Mouse (Mus musculus) heart, postnatal 0 days (tissue): ENCODE measurements around the gene Txnip.

ENCODE experiments used
- CTCF ChIP-seq: IDR thresholded peaks from 2 replicates; pipeline ENCODE4 v1.5.1; 2016; ENCODE audit warnings: antibody characterized with exemption, control low read depth, low read depth
- EP300 ChIP-seq: IDR thresholded peaks from 2 replicates; pipeline ENCODE4 v1.6.1; 2016; ENCODE audit warnings: antibody characterized with exemption, low read depth

DNA sequence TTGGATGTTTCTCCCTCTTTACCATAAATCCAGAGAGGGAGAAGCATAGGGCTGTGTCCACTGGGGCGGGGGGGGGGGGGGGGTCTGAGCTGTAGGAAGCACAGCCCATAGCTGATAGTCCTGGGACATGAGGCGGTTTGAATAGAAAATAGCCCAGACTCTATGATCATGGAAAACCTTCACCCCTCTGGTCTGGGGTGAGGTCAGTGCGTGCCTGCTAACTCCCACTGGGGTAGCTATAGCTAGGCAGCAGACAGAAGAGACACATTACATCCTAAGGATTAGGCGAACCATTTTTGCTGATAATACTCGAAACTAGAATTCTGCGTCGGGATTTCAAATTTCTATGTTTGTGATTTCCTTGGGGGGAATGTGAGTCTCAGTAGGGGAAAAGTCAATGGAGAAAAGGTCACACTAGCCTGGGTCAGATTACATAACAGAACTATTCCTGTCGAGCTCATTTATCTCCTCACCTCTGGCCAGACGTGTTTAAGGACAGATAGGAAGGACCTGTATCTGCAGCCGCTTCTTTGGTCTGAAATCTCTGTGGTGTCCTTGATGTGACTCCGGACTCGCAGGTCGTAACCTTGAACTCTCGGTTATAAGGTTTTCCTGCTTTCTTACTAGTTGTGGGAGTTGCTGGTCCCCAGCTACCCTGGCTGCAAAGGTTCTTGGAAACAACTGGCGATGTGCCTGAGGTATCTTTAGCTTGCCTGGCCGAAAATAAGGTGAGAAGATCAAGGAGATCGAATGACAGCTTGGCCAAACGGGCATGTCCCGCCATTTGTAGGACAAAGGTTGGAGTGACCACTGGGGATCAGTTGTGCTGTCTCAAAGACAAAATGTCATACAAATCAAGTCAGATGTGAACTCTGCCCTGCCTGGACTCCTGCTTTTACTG is 16.1 kb downstream of the Txnip start:
- peak; percentile 81; the same call in 1 of the 2 replicates for TF ChIP-seq EP300
- TF ChIP-seq CTCF = no peak
